Mouse (Mus musculus) embryonic facial prominence, embryonic 12.5 days (tissue): ENCODE data around the gene Rab8b. TPM values are rescaled to one million over a fixed set of nuclear protein-coding genes. Genes with fewer than 3 reads are reported as not detected.

Source experiments
- ATAC-seq: fragments of 200-750 bp; cut with Nextera tagmentation; 2 replicates; pipeline ENCODE4 v1.8.0; 2017; ENCODE audit not compliant: insufficient number of reproducible peaks, insufficient read depth, low FRiP score, low TSS enrichment
- H3K27ac ChIP-seq: fragments of 300-500 bp; sonication (generic); 2 replicates; pipeline ENCODE4 v1.5.1; 2016; ENCODE audit warnings: mild to moderate bottlenecking
- H3K27me3 ChIP-seq: fragments of 300-500 bp; sonication (generic); 2 replicates; pipeline ENCODE4 v1.6.1; 2016; ENCODE audit warnings: mild to moderate bottlenecking, moderate library complexity
- H3K36me3 ChIP-seq: fragments of 300-500 bp; sonication (generic); 2 replicates; pipeline ENCODE4 v1.6.1; 2016; ENCODE audit warnings: mild to moderate bottlenecking
- H3K4me1 ChIP-seq: fragments of 300-500 bp; sonication (generic); 2 replicates; pipeline ENCODE4 v1.6.1; 2016
- H3K4me2 ChIP-seq: fragments of 300-500 bp; sonication (generic); replicated peaks from 2 replicates; pipeline ENCODE4 v1.6.1; 2016; ENCODE audit warnings: mild to moderate bottlenecking, moderate library complexity
- H3K4me3 ChIP-seq: fragments of 300-500 bp; sonication (generic); 2 replicates; pipeline ENCODE4 v1.5.1; 2016; ENCODE audit warnings: mild to moderate bottlenecking
- H3K9ac ChIP-seq: fragments of 300-500 bp; sonication (generic); 2 replicates; pipeline ENCODE4 v1.6.1; 2016; ENCODE audit warnings: mild to moderate bottlenecking, moderate library complexity
- H3K9me3 ChIP-seq: fragments of 300-500 bp; sonication (generic); 2 replicates; pipeline ENCODE4 v1.6.1; 2016; ENCODE audit warnings: mild to moderate bottlenecking, moderate library complexity
- WGBS: fragments of 180-500 bp; shearing (Covaris S2); methylation state at CpG from one replicate; pipeline ENCODE4 v1.1.7; 2016; 5-methylcytosine and 5-hydroxymethylcytosine counted together
- polyA plus RNA-seq: library from polyadenylated mRNA; unstranded; fragments of >200 nt; fragmentation: Nextera tagmentation; extraction: Ambion mirVana; gene quantifications from 2 replicates; pipeline ENCODE4 v1.2.1, GENCODE M21; 2016

The Rab8b gene
- polyA plus RNA-seq, 1 experiment from 2014 or later = 23.7 TPM

DNA sequence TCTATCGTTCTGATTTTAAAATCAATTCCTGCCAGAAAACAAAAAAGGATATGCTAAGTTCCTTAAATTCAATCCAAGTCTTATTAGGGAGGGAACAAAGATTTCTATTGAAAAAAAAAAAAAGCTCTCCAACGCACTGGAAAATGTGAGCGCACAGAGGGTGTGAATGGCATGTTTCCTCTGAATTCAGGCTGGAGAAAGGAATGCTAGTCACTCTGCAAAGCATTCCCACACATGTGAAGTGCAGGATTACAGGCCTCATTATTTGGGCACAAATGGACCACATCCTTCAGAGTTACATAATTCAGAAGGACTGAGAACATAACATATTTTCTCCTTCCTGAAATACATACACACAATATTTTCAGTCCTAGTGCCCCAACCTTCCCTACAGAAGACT, 56.0 kb downstream of the Rab8b start:
- no peaks in the 10 kb centered on the region for H3K9me3 ChIP-seq
- H3K9ac ChIP-seq = no peak overlapping the region
- H3K4me1 ChIP-seq = 0 out of 2 replicates have a peak, but pooled peaks cover 16% of the 10 kb centered on the region
- H3K27ac ChIP-seq = no peak overlapping the region
- 0 out of 2 replicates have a peak, but pooled peaks cover 17% of the 10 kb centered on the region for H3K36me3 ChIP-seq
- no peaks in the 10 kb centered on the region for H3K27me3 ChIP-seq
- H3K4me2 ChIP-seq = no peak overlapping the region
- no peak for ATAC-seq
- H3K4me3 ChIP-seq = no peak overlapping the region
- 49% methylated on average over 3 of the region's 3 CpGs for WGBS

- Histone ChIP-seq H3K4me1 (0 out of 2 replicates have a peak, but pooled peaks cover 16% of the 10 kb centered on the region), H3K9ac (no peak overlapping the region), H3K4me3 (no peak overlapping the region), H3K27me3 (no peaks in the 10 kb centered on the region), H3K27ac (no peak overlapping the region), H3K36me3 (0 out of 2 replicates have a peak, but pooled peaks cover 20% of the 10 kb centered on the region), H3K4me2 (no peak overlapping the region), H3K9me3 (no peaks in the 10 kb centered on the region)
- WGBS = 91% methylated on average over 4 of the region's 4 CpGs
- ATAC-seq = no peak
These were observed 57.3 kb downstream of the Rab8b start for GRCm38 (mm10) chr9:66862202-66862601.

- no peak overlapping the region for H3K4me2 ChIP-seq
- WGBS = 66% methylated on average over 5 of the region's 5 CpGs
These were observed 58.3 kb downstream of the Rab8b start for GRCm38 (mm10) chr9:66861104-66861767.

GRCm38 (mm10) chr9:66859523-66859922, 60.0 kb downstream of the Rab8b start:
- Histone ChIP-seq H3K9me3 (no peaks in the 10 kb centered on the region), H3K4me2 (no peak overlapping the region), H3K36me3 (0 out of 2 replicates have a peak, but pooled peaks cover 21% of the 10 kb centered on the region), H3K9ac (no peak overlapping the region), H3K27me3 (no peaks in the 10 kb centered on the region), H3K27ac (no peak overlapping the region), H3K4me3 (no peak overlapping the region), H3K4me1 (0 out of 2 replicates have a peak, but pooled peaks cover 20% of the 10 kb centered on the region)
- no peak for ATAC-seq
- WGBS = 87% methylated on average over 5 of the region's 5 CpGs

More at GRCm38 (mm10) chr9:66861104-66861767, 58.3 kb downstream of the Rab8b start:
- Histone ChIP-seq H3K4me1 (0 out of 2 replicates have a peak, but pooled peaks cover 16% of the 10 kb centered on the region), H3K27ac (0 out of 2 replicates have a peak overlapping the region, but pooled peaks have one; percentile 17), H3K27me3 (no peaks in the 10 kb centered on the region), H3K9me3 (no peaks in the 10 kb centered on the region), H3K4me3 (no peak overlapping the region), H3K36me3 (0 out of 2 replicates have a peak, but pooled peaks cover 21% of the 10 kb centered on the region), H3K9ac (no peak overlapping the region)
- no peak for ATAC-seq

DNA sequence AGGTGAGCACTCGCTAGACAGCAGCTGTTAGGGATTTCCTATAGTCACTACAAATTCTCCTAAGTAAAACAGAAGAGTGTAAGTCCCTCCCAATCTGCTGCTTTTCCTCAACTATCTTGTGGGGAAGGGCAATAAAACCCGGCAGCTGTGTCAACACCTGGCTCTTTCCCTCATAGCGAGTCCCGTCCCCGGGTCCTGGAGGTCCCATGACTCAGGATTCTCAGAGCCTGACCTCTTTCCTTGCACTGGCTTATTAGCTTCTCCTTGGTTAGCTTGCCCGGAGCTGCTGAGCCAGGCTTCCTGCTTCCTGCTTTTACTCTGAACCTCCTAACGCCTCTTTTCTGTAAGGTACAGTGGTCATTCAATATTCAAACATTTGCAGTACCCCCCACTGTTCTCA, 63.6 kb downstream of the Rab8b start:
- Histone ChIP-seq H3K27ac (no peak overlapping the region), H3K9me3 (no peaks in the 10 kb centered on the region), H3K4me1 (0 out of 2 replicates have a peak, but pooled peaks cover 7% of the 10 kb centered on the region), H3K36me3 (0 out of 2 replicates have a peak, but pooled peaks cover 18% of the 10 kb centered on the region), H3K9ac (no peak overlapping the region), H3K27me3 (no peaks in the 10 kb centered on the region), H3K4me2 (no peak overlapping the region), H3K4me3 (no peak overlapping the region)
- 51% methylated on average over 7 of the region's 7 CpGs for WGBS
- ATAC-seq = no peak

DNA sequence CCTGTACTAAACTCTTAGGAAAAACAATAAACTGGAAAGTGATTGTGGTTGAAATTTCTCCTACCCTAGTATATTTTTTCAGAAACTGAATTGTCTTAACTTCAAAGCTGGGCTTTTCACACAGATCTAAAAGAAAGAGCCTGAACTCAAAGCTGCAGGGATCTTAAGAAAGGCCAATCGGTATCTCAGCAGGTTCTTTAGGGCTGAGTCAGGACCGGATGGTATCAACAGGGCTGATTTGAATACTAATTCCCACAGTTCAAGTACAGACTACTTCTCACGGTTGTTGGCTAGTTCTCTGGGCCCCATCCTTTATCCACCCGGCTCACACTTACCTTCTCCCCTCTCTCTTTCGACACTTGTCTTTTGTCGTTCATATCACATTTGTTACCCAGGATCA, 66.9 kb downstream of the Rab8b start:
- Histone ChIP-seq H3K4me1 (0 out of 2 replicates have a peak, but pooled peaks cover 4% of the 10 kb centered on the region), H3K36me3 (peaks cover 7% of the 10 kb centered on the region), H3K4me3 (no peak overlapping the region), H3K9ac (no peak overlapping the region), H3K9me3 (no peaks in the 10 kb centered on the region), H3K27ac (no peak overlapping the region), H3K4me2 (no peak overlapping the region), H3K27me3 (no peaks in the 10 kb centered on the region)
- WGBS = 61% methylated on average over 6 of the region's 6 CpGs
- no peak for ATAC-seq

DNA sequence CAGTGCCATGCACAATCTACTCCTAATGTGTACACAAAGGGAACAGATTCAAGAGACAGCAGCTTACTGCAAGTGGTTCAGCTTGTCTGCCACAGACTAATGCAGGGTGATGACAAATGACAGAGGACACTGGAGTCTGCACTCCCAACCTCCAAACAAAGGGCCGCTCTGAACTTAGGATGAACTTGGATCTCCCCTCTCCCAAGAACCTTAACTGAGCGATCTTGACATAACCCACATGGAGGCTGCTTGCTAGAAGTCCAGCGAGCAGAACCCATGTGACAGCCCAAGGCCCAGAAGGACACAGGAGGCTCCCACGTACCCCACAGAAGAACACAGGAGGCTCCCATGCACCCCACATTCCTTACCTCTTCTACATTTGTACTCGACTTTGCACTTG, 68.5 kb downstream of the Rab8b start:
- H3K4me1 ChIP-seq = 0 out of 2 replicates have a peak, but pooled peaks cover 4% of the 10 kb centered on the region
- no peak for ATAC-seq
- H3K27me3 ChIP-seq = no peaks in the 10 kb centered on the region
- H3K4me2 ChIP-seq = no peak overlapping the region
- no peaks in the 10 kb centered on the region for H3K9me3 ChIP-seq
- 72% methylated on average over 5 of the region's 5 CpGs for WGBS
- no peak overlapping the region for H3K9ac ChIP-seq
- H3K27ac ChIP-seq = no peak overlapping the region
- H3K4me3 ChIP-seq = no peak overlapping the region
- peaks cover 18% of the 10 kb centered on the region for H3K36me3 ChIP-seq

DNA sequence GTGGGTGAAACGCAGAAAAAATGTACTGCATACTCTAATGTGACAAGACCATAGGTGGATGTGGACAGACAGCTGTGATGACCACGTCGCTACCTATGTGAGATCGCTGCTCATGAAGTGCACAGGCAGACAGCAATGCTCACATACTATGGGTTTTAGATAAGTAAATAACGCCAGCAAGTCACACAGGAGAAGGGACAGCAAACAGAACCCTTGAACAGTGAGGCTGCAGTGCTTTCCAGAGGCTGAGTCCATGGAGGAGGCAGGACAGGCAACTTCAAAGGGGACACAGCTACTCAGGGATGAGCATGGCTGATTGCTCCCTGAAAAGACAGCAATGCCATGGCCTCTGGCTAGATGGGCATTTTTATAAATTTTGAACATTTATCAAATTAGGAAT, 72.7 kb downstream of the Rab8b start:
- Histone ChIP-seq H3K9ac (no peak overlapping the region), H3K4me1 (no peaks in the 10 kb centered on the region), H3K27ac (no peak overlapping the region), H3K36me3 (peaks cover 18% of the 10 kb centered on the region), H3K27me3 (no peaks in the 10 kb centered on the region), H3K4me3 (no peak overlapping the region), H3K9me3 (no peaks in the 10 kb centered on the region), H3K4me2 (no peak overlapping the region)
- ATAC-seq = no peak
- WGBS = 94% methylated on average over 5 of the region's 5 CpGs

GRCm38 (mm10) chr9:66835097-66835480, 84.4 kb downstream of the Rab8b start:
- H3K4me1 ChIP-seq = peaks cover 7% of the 10 kb centered on the region; the same call in 1 of the 2 replicates
- ATAC-seq = peak; percentile 82; the same call in 1 of the 2 replicates
- peak overlapping the region; percentile 96 for H3K4me2 ChIP-seq
- peaks cover 4% of the 10 kb centered on the region; the same call in 1 of the 2 replicates for H3K27me3 ChIP-seq
- peak overlapping the region; percentile 51 for H3K4me3 ChIP-seq
- peak overlapping the region; percentile 48 for H3K9ac ChIP-seq
- H3K36me3 ChIP-seq = no peaks in the 10 kb centered on the region
- no peak overlapping the region for H3K27ac ChIP-seq
- no peaks in the 10 kb centered on the region for H3K9me3 ChIP-seq
- WGBS = under 1% methylated on average over 24 of the region's 24 CpGs

- H3K4me1 ChIP-seq = peaks cover 7% of the 10 kb centered on the region; the same call in 1 of the 2 replicates
- no peaks in the 10 kb centered on the region for H3K36me3 ChIP-seq
- no peak within 1 kb of the TSS for H3K27ac ChIP-seq
- H3K9me3 ChIP-seq = no peaks in the 10 kb centered on the region
- H3K4me2 ChIP-seq = peak within 1 kb of the TSS; percentile 96
- H3K9ac ChIP-seq = peak within 1 kb of the TSS; percentile 48
- peak within 1 kb of the TSS; percentile 51 for H3K4me3 ChIP-seq
- WGBS = under 1% methylated on average over 58 of the region's 58 CpGs
- H3K27me3 ChIP-seq = peaks cover 4% of the 10 kb centered on the region; the same call in 1 of the 2 replicates
- peak; percentile 99 for ATAC-seq
These were observed 85.0 kb downstream of the Rab8b start, which contains the start of gene Aph1c for GRCm38 (mm10) chr9:66834318-66835096. Gene Aph1c, minus strand, starts transcription at chr9:66834726.

- H3K36me3 ChIP-seq = no peaks in the 10 kb centered on the region
- peaks cover 4% of the 10 kb centered on the region; the same call in 1 of the 2 replicates for H3K27me3 ChIP-seq
- peak overlapping the region; percentile 51 for H3K4me3 ChIP-seq
- H3K9me3 ChIP-seq = no peaks in the 10 kb centered on the region
- 19% methylated on average over 7 of the region's 7 CpGs for WGBS
- peak overlapping the region; percentile 96 for H3K4me2 ChIP-seq
- no peak overlapping the region for H3K27ac ChIP-seq
- H3K9ac ChIP-seq = peak overlapping the region; percentile 39; the same call in 1 of the 2 replicates
- H3K4me1 ChIP-seq = peaks cover 7% of the 10 kb centered on the region; the same call in 1 of the 2 replicates
- ATAC-seq = no peak
These were observed 85.6 kb downstream of the Rab8b start for GRCm38 (mm10) chr9:66833851-66834250.
